Mouse (Mus musculus) embryonic fibroblast, embryonic 13.5 days (primary cell): ENCODE measurements around the gene Cyp2t4.

Experiments
- CTCF ChIP-seq: IDR thresholded peaks from 2 replicates; pipeline ENCODE4 v1.5.1; 2011; ENCODE audit warnings: mild to moderate bottlenecking, control low read depth, low read length, moderate library complexity, borderline replicate concordance; ENCODE audit not compliant: insufficient read depth
- POLR2A ChIP-seq: IDR thresholded peaks from 2 replicates; pipeline ENCODE4 v1.6.1; 2011; ENCODE audit warnings: low read depth, mild to moderate bottlenecking, control low read depth, low read length, moderate library complexity

DNA sequence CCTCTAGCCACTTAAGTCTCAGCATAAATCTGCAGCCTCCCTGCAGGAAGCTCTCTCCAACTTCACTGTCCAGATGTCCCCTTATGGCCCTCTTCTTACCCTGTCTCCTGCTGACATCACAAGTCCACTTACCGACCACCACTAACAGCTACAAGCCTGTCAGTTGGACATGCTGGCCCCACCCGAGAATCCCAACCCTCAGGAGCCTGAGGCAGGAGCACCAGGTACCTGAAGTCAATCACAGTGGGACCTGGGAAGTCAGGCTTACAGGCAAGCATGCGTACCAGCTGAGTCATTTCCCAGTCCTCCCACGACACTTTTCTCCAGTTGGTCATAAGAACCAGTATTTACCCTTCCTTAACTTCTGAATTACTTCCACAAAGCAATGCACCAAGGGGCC, 40.2 kb downstream of the Cyp2t4 start:
- TF ChIP-seq CTCF (no peak), POLR2A (no peak)
